Mouse (Mus musculus) C2C12 (cell line): Measurements from ENCODE around the gene Dzip1l.
A peak's percentile ranks its signal among the peaks of the same experiment; 100 is the strongest.

Experiments used
- CEBPB ChIP-seq: IDR thresholded peaks from one replicate; pipeline ENCODE4 v1.6.1; 2011; ENCODE audit warnings: low read depth, mild to moderate bottlenecking, control low read depth, moderate library complexity
- CTCF ChIP-seq: IDR thresholded peaks from one replicate; pipeline ENCODE4 v1.5.1; 2011; ENCODE audit not compliant: control insufficient read depth, insufficient read depth, insufficient read length
- MAX ChIP-seq: IDR thresholded peaks from one replicate; pipeline ENCODE4 v1.6.1; 2011; ENCODE audit warnings: mild to moderate bottlenecking, control low read depth
- USF1 ChIP-seq: IDR thresholded peaks from one replicate; pipeline ENCODE4 v1.6.1; 2011; ENCODE audit warnings: low read depth, mild to moderate bottlenecking, control low read depth, moderate library complexity

- TF ChIP-seq USF1 (no peak), CEBPB (no peak), CTCF (peak; percentile 63), MAX (no peak)
Measured at GRCm38 (mm10) chr9:99587505-99588202, 41.6 kb upstream of the Dzip1l start.
